Mouse (Mus musculus) G1E (cell line): Measurements from ENCODE around the gene Lrfn2.

Experiments
- CTCF ChIP-seq: IDR thresholded peaks from 2 replicates; pipeline ENCODE4 v1.5.1; 2012; ENCODE audit warnings: low read depth, low read length, inconsistent platforms, mixed read lengths
- GATA1 ChIP-seq: IDR thresholded peaks from 2 replicates; pipeline ENCODE4 v1.6.1; 2012; ENCODE audit warnings: borderline replicate concordance, low read length, inconsistent platforms, mixed read lengths
- GATA2 ChIP-seq: IDR thresholded peaks from 2 replicates; pipeline ENCODE4 v1.6.1; 2012; ENCODE audit warnings: low read depth, low read length, inconsistent platforms, borderline replicate concordance
- POLR2AphosphoS5 ChIP-seq: IDR thresholded peaks from 2 replicates; pipeline ENCODE4 v1.6.1; 2012; ENCODE audit warnings: low read depth, low read length, inconsistent platforms; ENCODE audit not compliant: insufficient replicate concordance
- TAL1 ChIP-seq: conservative IDR thresholded peaks from 2 replicates; pipeline ENCODE4 v1.6.1; 2012; ENCODE audit warnings: low read depth, low read length, inconsistent platforms, mixed read lengths

GRCm38 (mm10) chr17:49017438-49018415 lies 85.5 kb downstream of the Lrfn2 start:
- TF ChIP-seq CTCF = no peak
- no peak for TF ChIP-seq GATA1
- TF ChIP-seq TAL1 = no peak
- no peak for TF ChIP-seq GATA2
- TF ChIP-seq POLR2AphosphoS5 = no peak
